Mouse (Mus musculus) limb, embryonic 15.5 days (tissue): ENCODE measurements at regions not wholly inside any gene's neighbourhood (a gene's known extent, or its start where the extent isn't known, plus 50 kb on each side); places are given as distances from the start of the nearest gene placed in this dataset.
A peak's percentile ranks its signal among the peaks of the same experiment; 100 is the strongest.
"Not testable (repeated sequence)": the region's sequence is repeated elsewhere in the genome, so short reads cannot be mapped to it uniquely, and the experiment has no call there.

Experiments
- ATAC-seq: fragments of 200-750 bp; cut with Nextera tagmentation; 2 replicates; pipeline ENCODE4 v1.8.0; 2017; ENCODE audit warnings: low read depth, moderate TSS enrichment; ENCODE audit not compliant: insufficient number of reproducible peaks, low FRiP score, low TSS enrichment
- H3K27ac ChIP-seq: fragments of 300-500 bp; sonication (generic); 2 replicates; pipeline ENCODE4 v1.5.1; 2015; ENCODE audit warnings: moderate library complexity, mild to moderate bottlenecking, inconsistent platforms
- H3K27me3 ChIP-seq: fragments of 300-500 bp; sonication (generic); 2 replicates; pipeline ENCODE4 v1.6.1; 2015; ENCODE audit warnings: inconsistent platforms
- H3K36me3 ChIP-seq: fragments of 300-500 bp; sonication (generic); 2 replicates; pipeline ENCODE4 v1.6.1; 2015; ENCODE audit warnings: inconsistent platforms
- H3K4me1 ChIP-seq: fragments of 300-500 bp; sonication (generic); 2 replicates; pipeline ENCODE4 v1.6.1; 2015; ENCODE audit warnings: inconsistent platforms
- H3K4me2 ChIP-seq: fragments of 300-500 bp; sonication (generic); 2 replicates; pipeline ENCODE4 v1.6.1; 2015; ENCODE audit warnings: mild to moderate bottlenecking, inconsistent platforms
- H3K4me3 ChIP-seq: fragments of 300-500 bp; sonication (generic); 2 replicates; pipeline ENCODE4 v1.5.1; 2015; ENCODE audit warnings: mild to moderate bottlenecking, inconsistent platforms
- H3K9ac ChIP-seq: fragments of 300-500 bp; sonication (generic); 2 replicates; pipeline ENCODE4 v1.6.1; 2015; ENCODE audit warnings: inconsistent platforms
- H3K9me3 ChIP-seq: fragments of 300-500 bp; sonication (generic); 2 replicates; pipeline ENCODE4 v1.6.1; 2016; ENCODE audit warnings: inconsistent platforms
- WGBS: fragments of 180-500 bp; shearing (Covaris S2); methylation state at CpG from one replicate; pipeline ENCODE4 v1.1.7; 2015; 5-methylcytosine and 5-hydroxymethylcytosine counted together

- Histone ChIP-seq H3K4me2 (no peak overlapping the region), H3K9ac (no peak overlapping the region), H3K27me3 (no peaks in the 10 kb centered on the region), H3K9me3 (no peaks in the 10 kb centered on the region), H3K36me3 (no peaks in the 10 kb centered on the region), H3K27ac (no peak overlapping the region), H3K4me1 (peaks cover 3% of the 10 kb centered on the region; the same call in 1 of the 2 replicates), H3K4me3 (no peak overlapping the region)
- peak; percentile 76; the same call in 1 of the 2 replicates for ATAC-seq
- WGBS = 28% methylated on average over 6 of the region's 6 CpGs
These were observed 884.7 kb downstream of the Ttll7 start for GRCm38 (mm10) chr3:147736673-147737439.

DNA sequence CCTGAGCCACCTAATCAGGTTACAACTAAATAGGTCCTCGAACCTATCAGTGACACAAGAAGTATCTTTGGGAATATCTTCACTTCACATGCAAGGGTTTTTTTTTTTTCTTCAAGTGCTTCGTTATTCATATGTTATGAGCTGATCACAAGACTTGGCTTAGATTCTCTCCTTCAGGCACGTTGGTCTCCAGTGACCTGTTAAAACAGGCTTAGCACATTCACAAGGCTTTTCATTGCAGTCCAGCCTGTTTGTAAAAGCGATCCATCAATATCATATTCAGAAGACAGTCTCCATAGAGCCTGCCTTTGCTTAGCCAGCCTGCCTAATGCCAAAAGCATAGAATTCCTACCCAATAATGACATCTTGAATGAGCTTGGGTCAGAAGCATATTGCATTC, 864.2 kb downstream of the Ttll7 start:
- Histone ChIP-seq H3K9ac (no peak overlapping the region), H3K36me3 (no peaks in the 10 kb centered on the region), H3K9me3 (no peaks in the 10 kb centered on the region), H3K27me3 (no peaks in the 10 kb centered on the region), H3K4me2 (no peak overlapping the region), H3K27ac (no peak overlapping the region), H3K4me1 (0 out of 2 replicates have a peak, but pooled peaks cover 4% of the 10 kb centered on the region), H3K4me3 (no peak overlapping the region)
- ATAC-seq = no peak
- WGBS = 30% methylated on average over 4 of the region's 4 CpGs

DNA sequence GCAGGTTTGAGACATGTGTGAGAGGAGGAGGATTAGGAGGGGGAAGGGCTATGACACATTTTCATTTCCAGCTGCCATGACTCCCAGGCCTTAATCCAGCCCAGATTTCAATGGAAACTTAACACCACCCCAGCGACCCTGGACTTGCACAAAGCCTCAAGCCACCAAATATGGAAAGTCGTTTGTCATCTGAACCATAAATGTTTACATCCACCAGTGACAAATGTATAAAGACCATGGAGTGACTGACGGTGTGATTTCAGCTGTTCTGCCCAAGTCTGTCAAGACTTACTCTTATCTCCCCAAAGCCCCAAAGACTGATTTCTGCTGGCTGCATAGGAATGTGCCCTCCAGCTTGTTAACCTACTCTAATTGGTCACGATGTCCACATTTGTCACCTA, 855.2 kb downstream of the Ttll7 start:
- 9% methylated on average over 4 of the region's 4 CpGs for WGBS
- H3K27me3 ChIP-seq = no peaks in the 10 kb centered on the region
- no peaks in the 10 kb centered on the region for H3K4me1 ChIP-seq
- no peak overlapping the region for H3K4me2 ChIP-seq
- no peaks in the 10 kb centered on the region for H3K36me3 ChIP-seq
- H3K9ac ChIP-seq = no peak overlapping the region
- ATAC-seq = no peak
- no peak overlapping the region for H3K4me3 ChIP-seq
- no peaks in the 10 kb centered on the region for H3K9me3 ChIP-seq
- no peak overlapping the region for H3K27ac ChIP-seq

DNA sequence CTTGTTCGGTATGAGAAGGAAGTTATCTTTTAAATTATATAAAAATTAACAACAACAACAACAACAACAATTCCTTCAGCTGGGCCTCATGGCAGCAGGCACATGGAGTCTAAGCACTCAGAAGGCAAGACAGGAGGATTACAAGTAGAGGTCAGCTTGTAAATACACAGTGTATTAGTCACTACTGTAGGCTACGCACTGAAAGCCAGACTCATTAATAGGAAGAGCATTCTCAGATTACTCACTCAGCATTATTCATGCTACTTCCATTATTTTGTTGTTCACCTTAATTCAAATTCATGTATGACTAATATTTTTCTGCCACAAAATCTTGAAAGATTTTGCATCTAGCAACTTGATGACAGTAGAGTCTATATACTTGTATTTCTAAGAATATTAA, 831.6 kb downstream of the Ttll7 start:
- H3K4me2 ChIP-seq = no peak overlapping the region
- no peak overlapping the region for H3K27ac ChIP-seq
- WGBS = 84% methylated on average over 2 of the region's 2 CpGs
- H3K27me3 ChIP-seq = no peaks in the 10 kb centered on the region
- ATAC-seq = no peak
- H3K9ac ChIP-seq = no peak overlapping the region
- H3K4me1 ChIP-seq = no peaks in the 10 kb centered on the region
- H3K36me3 ChIP-seq = no peaks in the 10 kb centered on the region
- no peaks in the 10 kb centered on the region for H3K9me3 ChIP-seq
- no peak overlapping the region for H3K4me3 ChIP-seq

GRCm38 (mm10) chr3:147680299-147680698, 828.1 kb downstream of the Ttll7 start:
- no peak overlapping the region for H3K27ac ChIP-seq
- no peak overlapping the region for H3K4me2 ChIP-seq
- no peaks in the 10 kb centered on the region for H3K9me3 ChIP-seq
- no peaks in the 10 kb centered on the region for H3K4me1 ChIP-seq
- no peak for ATAC-seq
- no peaks in the 10 kb centered on the region for H3K36me3 ChIP-seq
- WGBS = 55% methylated on average over 1 of the region's 1 CpGs
- no peak overlapping the region for H3K4me3 ChIP-seq
- no peak overlapping the region for H3K9ac ChIP-seq
- no peaks in the 10 kb centered on the region for H3K27me3 ChIP-seq

GRCm38 (mm10) chr3:147662572-147662971, 810.4 kb downstream of the Ttll7 start:
- H3K27ac ChIP-seq = no peak overlapping the region

GRCm38 (mm10) chr3:147652849-147653248, 800.7 kb downstream of the Ttll7 start:
- Histone ChIP-seq H3K4me1 (no peaks in the 10 kb centered on the region), H3K4me2 (no peak overlapping the region), H3K27me3 (no peaks in the 10 kb centered on the region), H3K27ac (no peak overlapping the region), H3K9ac (no peak overlapping the region), H3K36me3 (no peaks in the 10 kb centered on the region), H3K4me3 (no peak overlapping the region), H3K9me3 (no peaks in the 10 kb centered on the region)
- WGBS = 56% methylated on average over 6 of the region's 6 CpGs
- ATAC-seq = no peak

More at GRCm38 (mm10) chr3:147662572-147662971, 810.4 kb downstream of the Ttll7 start:
- no peaks in the 10 kb centered on the region for H3K9me3 ChIP-seq
- no peaks in the 10 kb centered on the region for H3K36me3 ChIP-seq
- H3K4me2 ChIP-seq = no peak overlapping the region
- H3K27me3 ChIP-seq = no peaks in the 10 kb centered on the region
- no peak overlapping the region for H3K4me3 ChIP-seq
- no peak overlapping the region for H3K9ac ChIP-seq
- 77% methylated on average over 3 of the region's 3 CpGs for WGBS
- no peaks in the 10 kb centered on the region for H3K4me1 ChIP-seq
- no peak for ATAC-seq

- 90% methylated on average over 21 of the region's 21 CpGs for WGBS
These were observed 783.3 kb downstream of the Ttll7 start for GRCm38 (mm10) chr3:147635486-147635885.

DNA sequence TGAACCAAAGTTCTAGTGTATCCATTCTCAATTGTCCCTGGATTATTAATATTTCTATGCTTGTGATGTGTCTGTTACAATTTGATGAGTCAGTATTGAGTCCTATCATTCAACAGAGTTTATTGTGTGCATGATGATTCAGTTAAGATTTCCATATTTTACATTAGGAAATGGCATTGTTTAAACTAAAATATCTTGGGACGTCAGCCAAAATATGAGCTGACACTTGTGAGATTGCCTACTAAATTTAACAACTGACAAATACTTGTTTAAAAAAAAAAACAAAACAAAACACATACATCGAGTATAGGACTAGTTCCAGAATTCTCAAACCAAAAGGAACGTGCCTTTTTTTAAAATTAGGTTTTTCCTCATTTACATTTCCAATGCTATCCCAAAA, 779.0 kb downstream of the Ttll7 start:
- Histone ChIP-seq H3K36me3 (no peaks in the 10 kb centered on the region), H3K9ac (no peak overlapping the region), H3K4me2 (no peak overlapping the region), H3K27ac (no peak overlapping the region), H3K4me1 (no peaks in the 10 kb centered on the region), H3K4me3 (no peak overlapping the region), H3K9me3 (no peaks in the 10 kb centered on the region), H3K27me3 (no peaks in the 10 kb centered on the region)
- 78% methylated on average over 3 of the region's 3 CpGs for WGBS
- no peak for ATAC-seq

More at GRCm38 (mm10) chr3:147635486-147635885, 783.3 kb downstream of the Ttll7 start:
- not testable (repeated sequence) for H3K27ac ChIP-seq, H3K4me3 ChIP-seq, H3K27me3 ChIP-seq, ATAC-seq, H3K4me1 ChIP-seq, H3K9ac ChIP-seq, H3K4me2 ChIP-seq, H3K9me3 ChIP-seq, H3K36me3 ChIP-seq

- 39% methylated on average over 6 of the region's 6 CpGs for WGBS
These were observed 731.6 kb downstream of the Ttll7 start for GRCm38 (mm10) chr3:147583697-147584315.

GRCm38 (mm10) chr3:147571850-147572249, 719.7 kb downstream of the Ttll7 start:
- H3K9ac ChIP-seq = no peak overlapping the region
- H3K36me3 ChIP-seq = no peaks in the 10 kb centered on the region
- H3K4me1 ChIP-seq = no peaks in the 10 kb centered on the region
- no peak for ATAC-seq
- 27% methylated on average over 4 of the region's 4 CpGs for WGBS
- no peak overlapping the region for H3K4me3 ChIP-seq
- no peaks in the 10 kb centered on the region for H3K9me3 ChIP-seq
- H3K27me3 ChIP-seq = no peaks in the 10 kb centered on the region
- 0 out of 2 replicates have a peak overlapping the region, but pooled peaks have one; percentile 33 for H3K27ac ChIP-seq
- no peak overlapping the region for H3K4me2 ChIP-seq

More at GRCm38 (mm10) chr3:147583697-147584315, 731.6 kb downstream of the Ttll7 start:
- Histone ChIP-seq H3K9me3 (no peaks in the 10 kb centered on the region), H3K4me2 (no peak overlapping the region), H3K27me3 (no peaks in the 10 kb centered on the region), H3K4me3 (no peak overlapping the region), H3K4me1 (no peaks in the 10 kb centered on the region), H3K9ac (no peak overlapping the region), H3K36me3 (no peaks in the 10 kb centered on the region), H3K27ac (no peak overlapping the region)
- no peak for ATAC-seq

DNA sequence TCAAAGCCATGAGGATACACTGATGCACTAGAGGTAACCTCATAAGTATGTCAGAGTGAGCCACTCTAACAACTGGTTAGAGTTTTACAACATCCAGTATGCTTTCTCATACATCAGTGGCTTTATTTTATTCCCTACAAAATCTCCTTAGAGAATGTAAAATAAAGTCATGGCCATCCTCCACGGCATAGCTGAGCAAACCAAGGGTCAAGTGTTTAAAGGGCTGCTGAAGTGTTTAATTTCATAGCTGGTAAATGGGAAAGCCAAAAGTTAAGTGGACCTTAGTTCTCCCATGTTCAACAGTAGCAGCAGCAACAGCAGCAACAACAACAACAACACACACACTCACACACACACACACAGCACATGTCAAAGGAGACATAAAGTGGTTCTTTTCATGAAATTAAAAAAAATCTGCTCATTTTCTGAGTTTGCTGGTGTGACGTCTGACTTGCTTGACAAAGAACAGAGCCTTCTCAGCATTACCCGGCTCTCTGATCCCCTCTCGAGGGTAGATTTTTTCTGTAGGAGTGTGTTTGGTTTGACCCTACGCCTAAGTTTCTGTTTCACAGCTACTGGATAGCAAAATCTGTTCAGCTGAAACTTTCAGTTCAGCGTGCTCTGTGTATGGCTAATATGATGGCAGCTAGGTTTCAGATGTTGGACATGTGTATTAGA, 693.3 kb downstream of the Ttll7 start:
- H3K36me3 ChIP-seq = no peaks in the 10 kb centered on the region
- H3K27ac ChIP-seq = no peak overlapping the region
- 0 out of 2 replicates have a peak, but pooled peaks cover 3% of the 10 kb centered on the region for H3K4me1 ChIP-seq
- ATAC-seq = no peak
- H3K27me3 ChIP-seq = no peaks in the 10 kb centered on the region
- no peak overlapping the region for H3K4me3 ChIP-seq
- 39% methylated on average over 6 of the region's 6 CpGs for WGBS
- no peak overlapping the region for H3K4me2 ChIP-seq
- H3K9me3 ChIP-seq = no peaks in the 10 kb centered on the region
- no peak overlapping the region for H3K9ac ChIP-seq
